Mouse (Mus musculus) cerebellum, adult 9-10 months (tissue): ENCODE results near the gene Vasp.
A peak's percentile ranks its signal among the peaks of the same experiment; 100 is the strongest.

ENCODE experiments used
- DNase-seq: peaks from one replicate; pipeline ENCODE4 v3.0.0; 2022

The Vasp gene

GRCm38 (mm10) chr7:19231849-19232248 lies 39.8 kb downstream of the Vasp start:
- no peak for DNase-seq

GRCm38 (mm10) chr7:19230899-19231298 lies 40.7 kb downstream of the Vasp start:
- DNase-seq: no peak

GRCm38 (mm10) chr7:19230041-19230580 lies 41.5 kb downstream of the Vasp start:
- DNase-seq: peak; percentile 57

- peak; percentile 57 for DNase-seq
Measured at GRCm38 (mm10) chr7:19229404-19229803, 42.2 kb downstream of the Vasp start.

GRCm38 (mm10) chr7:19228793-19229148 lies 42.8 kb downstream of the Vasp start:
- no peak for DNase-seq

DNA sequence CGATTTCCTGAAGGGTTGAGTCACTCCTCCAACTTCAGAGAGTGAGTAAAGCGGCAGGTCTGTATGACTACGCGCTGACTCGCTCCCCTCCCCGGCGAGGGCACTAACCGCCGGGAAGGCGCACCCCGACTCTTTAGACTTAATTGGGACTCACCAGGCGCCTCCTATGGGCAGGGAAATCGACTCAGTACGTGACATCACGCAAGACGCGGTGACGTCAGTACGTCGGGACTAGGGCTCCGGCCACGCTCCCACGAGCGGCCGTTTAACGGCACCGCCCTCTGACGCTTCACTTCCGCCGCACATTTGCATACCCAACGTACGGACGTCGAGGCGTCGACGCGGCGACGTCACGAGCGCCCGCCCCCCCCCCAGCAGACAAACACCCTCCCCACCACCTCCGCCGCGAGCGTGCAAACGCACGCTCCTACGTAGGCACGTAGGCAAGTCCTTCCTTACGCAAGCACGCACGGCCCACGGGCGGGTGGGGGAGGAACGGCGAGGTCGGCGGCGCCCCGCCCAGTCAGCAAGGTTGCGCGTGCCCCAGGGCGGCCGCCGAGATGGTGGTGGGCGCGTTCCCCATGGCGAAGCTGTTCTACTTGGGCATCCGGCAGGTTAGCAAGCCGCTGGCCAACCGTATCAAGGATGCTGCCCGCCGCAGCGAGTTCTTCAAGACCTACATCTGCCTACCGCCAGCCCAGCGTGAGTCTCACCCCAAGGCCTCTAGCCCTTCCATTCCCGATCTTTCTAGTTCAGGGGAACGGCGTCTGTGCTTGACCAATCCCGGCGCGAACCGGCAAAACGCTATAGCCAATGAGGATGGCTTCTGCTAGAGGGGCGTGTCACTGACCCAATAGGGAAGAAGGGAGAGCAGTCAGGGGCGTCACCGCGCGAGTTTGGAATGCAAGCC lies 43.5 kb downstream of the Vasp start, which contains the start of gene Opa3:
Gene Opa3, plus strand, starts transcription at position 452 of the 910 bp plus-strand sequence.
- peak; percentile 100 for DNase-seq

DNA sequence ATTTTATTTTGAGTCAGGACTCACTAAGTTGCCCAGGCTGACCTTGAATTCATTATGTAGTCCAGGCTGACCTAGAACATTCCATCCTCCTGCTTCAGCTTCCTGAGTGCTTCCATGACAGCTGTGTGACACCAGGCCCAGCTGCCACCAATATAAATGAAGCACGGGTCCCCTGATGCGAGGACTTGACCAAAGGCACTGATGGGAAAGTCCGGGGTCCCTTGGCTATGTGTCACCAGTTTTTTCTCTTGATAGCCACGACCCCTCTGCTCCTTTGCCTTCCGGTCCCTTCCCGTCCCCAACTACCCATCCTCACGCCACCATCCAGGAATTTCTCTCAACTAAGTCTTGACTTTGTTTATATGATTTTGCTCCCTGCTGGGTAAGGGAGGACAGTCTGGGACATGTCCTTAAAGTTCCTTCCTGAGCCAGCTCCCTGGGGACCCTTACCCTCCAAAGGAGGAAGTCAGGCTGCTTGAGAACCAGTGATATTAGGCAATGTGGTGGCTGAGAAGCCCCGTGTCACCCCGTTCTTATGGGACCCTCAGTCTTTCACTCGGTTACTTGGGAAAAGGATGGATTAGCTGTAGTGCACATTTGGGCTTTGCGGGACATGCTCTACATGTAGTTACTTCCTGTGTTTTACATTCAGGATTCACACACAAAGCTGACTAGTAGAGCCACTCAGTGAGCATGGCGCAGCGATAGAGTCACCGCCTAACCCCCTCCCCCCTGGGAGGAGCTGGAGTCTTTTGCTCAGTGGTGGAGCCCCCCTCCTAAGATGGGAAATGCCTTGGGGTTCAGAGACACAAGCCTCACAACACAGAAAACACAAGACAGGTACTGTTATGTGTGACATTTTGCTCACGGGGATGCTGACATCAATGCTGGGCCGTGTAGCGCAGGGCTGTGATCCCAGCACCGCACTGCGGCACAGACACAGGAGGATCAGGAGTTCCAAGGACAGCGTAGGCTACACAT lies 44.5 kb downstream of the Vasp start:
- DNase-seq: peak; percentile 77

GRCm38 (mm10) chr7:19224933-19225332 lies 46.7 kb downstream of the Vasp start:
- DNase-seq: no peak

- no peak for DNase-seq
Measured at GRCm38 (mm10) chr7:19222875-19223274, 48.7 kb downstream of the Vasp start.

GRCm38 (mm10) chr7:19222189-19222588 lies 49.4 kb downstream of the Vasp start:
- DNase-seq: no peak

- DNase-seq: no peak
Measured at GRCm38 (mm10) chr7:19220061-19220460, 51.6 kb downstream of the Vasp start.

DNA sequence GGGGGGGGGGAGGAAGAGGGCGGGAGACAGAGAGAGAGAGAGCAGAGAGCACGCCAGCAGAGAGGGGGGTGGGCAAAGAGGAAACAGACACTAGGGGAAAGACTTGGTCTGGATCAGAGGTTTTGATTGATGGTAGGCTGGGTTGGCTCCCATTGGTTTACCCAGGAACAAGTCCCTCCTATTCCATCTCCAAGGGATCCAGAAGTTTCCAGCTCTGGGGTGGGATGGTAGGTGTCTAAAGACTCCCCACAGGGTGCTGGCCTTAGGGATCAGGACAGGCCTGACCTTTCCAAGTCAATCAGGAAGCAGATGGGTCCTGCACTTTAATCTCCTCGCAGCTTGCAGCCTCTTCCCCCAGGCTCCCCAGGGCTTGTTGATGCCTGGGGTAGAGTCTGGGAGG lies 53.7 kb downstream of the Vasp start:
- no peak for DNase-seq

DNA sequence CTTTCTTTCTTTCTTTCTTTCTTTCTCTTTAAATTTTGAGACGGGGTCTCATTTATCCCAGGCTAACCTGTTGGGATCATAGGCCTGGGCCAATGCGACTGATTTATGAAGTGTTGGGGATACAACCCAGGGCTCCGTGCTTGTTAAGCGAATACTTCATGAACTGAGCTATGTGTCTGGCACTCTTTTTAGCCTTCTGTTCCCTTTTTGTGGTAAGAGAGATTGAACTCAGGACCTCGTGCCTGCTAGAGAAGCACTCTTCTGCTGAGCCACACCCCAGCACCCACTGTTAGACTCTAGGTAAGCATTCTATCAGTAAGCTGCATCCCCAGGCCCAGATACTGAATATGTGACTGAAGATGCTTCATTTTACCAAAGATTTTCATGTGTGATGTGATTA lies 54.1 kb downstream of the Vasp start:
- no peak for DNase-seq

GRCm38 (mm10) chr7:19214940-19215339 lies 56.7 kb downstream of the Vasp start:
- no peak for DNase-seq

- no peak for DNase-seq
Measured at GRCm38 (mm10) chr7:19214369-19214768, 57.2 kb downstream of the Vasp start.

DNA sequence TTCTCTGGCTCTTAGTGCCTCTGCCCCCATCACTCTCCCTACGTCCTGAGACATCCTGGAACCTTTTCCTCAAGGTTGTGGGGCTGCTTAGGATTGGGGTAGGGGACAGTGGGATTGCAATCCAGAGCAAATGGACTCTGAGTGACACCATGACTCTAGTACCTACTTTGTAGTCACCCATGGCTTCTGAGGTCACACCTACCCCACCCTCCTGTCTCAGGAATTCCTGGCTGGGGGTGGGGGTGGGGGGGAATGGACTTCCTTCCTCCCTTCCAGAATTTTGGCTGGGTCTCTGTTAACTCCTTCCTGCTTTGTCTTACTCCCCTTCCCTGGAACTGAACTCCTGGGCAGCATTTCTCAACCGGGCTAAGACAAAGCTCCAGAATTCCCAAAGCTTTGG lies 58.2 kb downstream of the Vasp start:
- DNase-seq: no peak

DNA sequence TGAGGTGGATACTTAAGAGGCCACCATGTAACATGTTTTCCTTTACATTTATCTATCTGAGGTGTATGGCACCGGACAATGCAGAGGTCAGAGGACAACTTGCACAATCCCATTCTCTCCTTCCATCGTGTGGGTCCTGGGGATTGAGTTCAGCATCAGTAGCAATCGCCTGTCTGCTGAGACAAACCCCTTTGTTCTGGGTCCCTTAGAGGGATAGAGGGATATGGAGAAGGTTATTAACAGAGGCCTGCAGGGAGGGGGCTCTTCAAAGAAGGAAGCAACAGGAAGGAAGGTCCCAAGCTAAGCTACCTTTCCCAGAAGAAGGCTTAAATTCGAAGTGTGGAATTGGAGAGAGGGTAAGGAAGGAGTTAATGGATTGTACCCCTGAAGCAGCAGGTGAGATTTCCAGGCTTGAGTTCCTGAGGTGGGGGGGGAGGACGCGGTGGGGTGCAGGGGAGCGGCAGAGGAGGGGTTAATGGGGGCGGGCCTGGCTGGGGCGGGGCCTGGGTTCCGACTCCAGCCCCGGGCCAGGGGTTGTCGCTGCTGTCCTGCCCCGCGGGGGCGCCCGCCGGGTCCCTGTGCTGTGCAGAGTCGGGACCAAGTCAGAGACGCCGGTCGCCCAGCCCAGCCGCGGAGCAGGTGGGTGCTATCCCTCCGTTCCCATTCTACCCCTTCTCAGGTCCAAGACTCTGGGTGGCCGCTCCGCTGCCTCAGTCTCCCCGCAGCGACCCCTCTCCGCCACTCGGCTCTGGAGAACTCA lies 59.4 kb downstream of the Vasp start, which contains the start of gene Gpr4:
Gene Gpr4, plus strand, starts transcription at position 543 of the 760 bp plus-strand sequence.
- no peak for DNase-seq

GRCm38 (mm10) chr7:19211041-19211675 lies 60.5 kb downstream of the Vasp start:
- DNase-seq: no peak

GRCm38 (mm10) chr7:19210010-19210409 lies 61.6 kb downstream of the Vasp start:
- DNase-seq: no peak

DNA sequence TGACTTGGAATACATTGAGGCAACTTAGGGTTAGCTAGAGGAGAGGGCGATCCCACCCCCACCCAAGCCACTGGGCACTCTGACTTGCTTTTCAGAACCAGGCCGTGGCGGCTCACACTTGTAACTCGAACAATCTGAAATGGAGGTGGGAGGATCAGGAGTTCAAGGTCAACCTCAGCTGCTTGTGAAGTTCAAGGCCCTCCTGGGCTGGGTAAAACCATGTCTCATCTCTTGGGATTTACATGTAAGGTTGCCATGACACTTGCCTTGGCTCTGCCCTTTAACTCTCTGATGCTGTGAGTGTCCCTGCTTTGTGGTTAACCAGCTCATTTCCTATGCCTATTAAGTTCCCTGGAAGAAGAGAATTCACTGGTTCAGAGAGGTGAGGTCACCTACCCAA lies 62.1 kb downstream of the Vasp start:
- no peak for DNase-seq

- DNase-seq: peak; percentile 70
Measured at GRCm38 (mm10) chr7:19208944-19209472, 62.6 kb downstream of the Vasp start.
